Mouse (Mus musculus): ENCODE measurements at regions not wholly inside any gene's neighbourhood (a gene's known extent, or its start where the extent isn't known, plus 50 kb on each side); places are given as distances from the start of the nearest gene placed in this dataset.

- no peak overlapping the region; the same call in 1 of the 2 replicates for H3K27ac ChIP-seq (ENCODE audit: control insufficient read depth, insufficient read depth, low read depth, low read length)
- H3K4me1 ChIP-seq (ENCODE audit: control insufficient read depth, insufficient read depth, low read length) = no peaks in the 10 kb centered on the region
- no peak for TF ChIP-seq POLR2A (IDR thresholded peaks at IDR 0.05; ENCODE audit: control insufficient read depth, low read depth, low read length)
- no peaks in the 10 kb centered on the region for H3K27me3 ChIP-seq (ENCODE audit: control insufficient read depth, insufficient read depth, low read length)
- no peaks in the 10 kb centered on the region for H3K36me3 ChIP-seq (ENCODE audit: control insufficient read depth, insufficient read depth, low read length)
- H3K4me3 ChIP-seq (ENCODE audit: control insufficient read depth, low read depth, low read length) = no peak overlapping the region
Measured at GRCm38 (mm10) chr1:128679005-128679980, 87.2 kb upstream of the Cxcr4 start.

- H3K27me3 ChIP-seq (ENCODE audit: control insufficient read depth, insufficient read depth, low read length) = no peaks in the 10 kb centered on the region
- no peak overlapping the region for H3K4me3 ChIP-seq (ENCODE audit: control insufficient read depth, low read depth, low read length)
- TF ChIP-seq CTCF (IDR thresholded peaks at IDR 0.05; ENCODE audit: control insufficient read depth, insufficient read depth, insufficient replicate concordance, low read depth, low read length) (no peak), POLR2A (IDR thresholded peaks at IDR 0.05; ENCODE audit: control insufficient read depth, low read depth, low read length) (no peak)
- H3K36me3 ChIP-seq (ENCODE audit: control insufficient read depth, insufficient read depth, low read length) = no peaks in the 10 kb centered on the region
- no peaks in the 10 kb centered on the region for H3K4me1 ChIP-seq (ENCODE audit: control insufficient read depth, insufficient read depth, low read length)
- H3K27ac ChIP-seq (ENCODE audit: control insufficient read depth, insufficient read depth, low read depth, low read length) = no peak overlapping the region
Measured at GRCm38 (mm10) chr1:128675538-128675937, 83.4 kb upstream of the Cxcr4 start.

GRCm38 (mm10) chr1:128672306-128672705 is 80.2 kb upstream of the Cxcr4 start:
- H3K36me3 ChIP-seq (ENCODE audit: control insufficient read depth, insufficient read depth, low read length) = no peaks in the 10 kb centered on the region
- no peak for TF ChIP-seq POLR2A (IDR thresholded peaks at IDR 0.05; ENCODE audit: control insufficient read depth, low read depth, low read length)
- TF ChIP-seq CTCF (IDR thresholded peaks at IDR 0.05; ENCODE audit: control insufficient read depth, insufficient read depth, insufficient replicate concordance, low read depth, low read length) = no peak
- H3K27ac ChIP-seq (ENCODE audit: control insufficient read depth, insufficient read depth, low read depth, low read length) = no peak overlapping the region
- H3K4me1 ChIP-seq (ENCODE audit: control insufficient read depth, insufficient read depth, low read length) = no peaks in the 10 kb centered on the region
- H3K4me3 ChIP-seq (ENCODE audit: control insufficient read depth, low read depth, low read length) = no peak overlapping the region
- no peaks in the 10 kb centered on the region for H3K27me3 ChIP-seq (ENCODE audit: control insufficient read depth, insufficient read depth, low read length)

GRCm38 (mm10) chr1:128671495-128671894 is 79.4 kb upstream of the Cxcr4 start:
- Histone ChIP-seq H3K27me3 (ENCODE audit: control insufficient read depth, insufficient read depth, low read length) (no peaks in the 10 kb centered on the region), H3K4me3 (ENCODE audit: control insufficient read depth, low read depth, low read length) (no peak overlapping the region), H3K36me3 (ENCODE audit: control insufficient read depth, insufficient read depth, low read length) (no peaks in the 10 kb centered on the region), H3K27ac (ENCODE audit: control insufficient read depth, insufficient read depth, low read depth, low read length) (no peak overlapping the region), H3K4me1 (ENCODE audit: control insufficient read depth, insufficient read depth, low read length) (no peaks in the 10 kb centered on the region)
- TF ChIP-seq POLR2A (IDR thresholded peaks at IDR 0.05; ENCODE audit: control insufficient read depth, low read depth, low read length) = no peak
- no peak for TF ChIP-seq CTCF (IDR thresholded peaks at IDR 0.05; ENCODE audit: control insufficient read depth, insufficient read depth, insufficient replicate concordance, low read depth, low read length)

GRCm38 (mm10) chr1:128671016-128671415 is 78.9 kb upstream of the Cxcr4 start:
- no peak overlapping the region for H3K4me3 ChIP-seq (ENCODE audit: control insufficient read depth, low read depth, low read length)
- no peak overlapping the region for H3K27ac ChIP-seq (ENCODE audit: control insufficient read depth, insufficient read depth, low read depth, low read length)
- no peak for TF ChIP-seq POLR2A (IDR thresholded peaks at IDR 0.05; ENCODE audit: control insufficient read depth, low read depth, low read length)
- TF ChIP-seq CTCF (IDR thresholded peaks at IDR 0.05; ENCODE audit: control insufficient read depth, insufficient read depth, insufficient replicate concordance, low read depth, low read length) = no peak
- no peaks in the 10 kb centered on the region for H3K36me3 ChIP-seq (ENCODE audit: control insufficient read depth, insufficient read depth, low read length)
- no peaks in the 10 kb centered on the region for H3K27me3 ChIP-seq (ENCODE audit: control insufficient read depth, insufficient read depth, low read length)
- H3K4me1 ChIP-seq (ENCODE audit: control insufficient read depth, insufficient read depth, low read length) = no peaks in the 10 kb centered on the region

GRCm38 (mm10) chr1:128669241-128669666 is 77.2 kb upstream of the Cxcr4 start:
- Histone ChIP-seq H3K36me3 (ENCODE audit: control insufficient read depth, insufficient read depth, low read length) (no peaks in the 10 kb centered on the region), H3K27ac (ENCODE audit: control insufficient read depth, insufficient read depth, low read depth, low read length) (no peak overlapping the region), H3K4me3 (ENCODE audit: control insufficient read depth, low read depth, low read length) (no peak overlapping the region), H3K27me3 (ENCODE audit: control insufficient read depth, insufficient read depth, low read length) (no peaks in the 10 kb centered on the region), H3K4me1 (ENCODE audit: control insufficient read depth, insufficient read depth, low read length) (no peaks in the 10 kb centered on the region)
- no peak for TF ChIP-seq CTCF (IDR thresholded peaks at IDR 0.05; ENCODE audit: control insufficient read depth, insufficient read depth, insufficient replicate concordance, low read depth, low read length)
- no peak for TF ChIP-seq POLR2A (IDR thresholded peaks at IDR 0.05; ENCODE audit: control insufficient read depth, low read depth, low read length)

GRCm38 (mm10) chr1:128668718-128669117 is 76.6 kb upstream of the Cxcr4 start:
- TF ChIP-seq CTCF (IDR thresholded peaks at IDR 0.05; ENCODE audit: control insufficient read depth, insufficient read depth, insufficient replicate concordance, low read depth, low read length) (no peak), POLR2A (IDR thresholded peaks at IDR 0.05; ENCODE audit: control insufficient read depth, low read depth, low read length) (no peak)
- H3K27ac ChIP-seq (ENCODE audit: control insufficient read depth, insufficient read depth, low read depth, low read length) = no peak overlapping the region
- no peaks in the 10 kb centered on the region for H3K4me1 ChIP-seq (ENCODE audit: control insufficient read depth, insufficient read depth, low read length)
- H3K27me3 ChIP-seq (ENCODE audit: control insufficient read depth, insufficient read depth, low read length) = no peaks in the 10 kb centered on the region
- H3K4me3 ChIP-seq (ENCODE audit: control insufficient read depth, low read depth, low read length) = no peak overlapping the region
- no peaks in the 10 kb centered on the region for H3K36me3 ChIP-seq (ENCODE audit: control insufficient read depth, insufficient read depth, low read length)
